Mouse (Mus musculus) limb, embryonic 13.5 days (tissue): ENCODE results near the gene Wbp1l. TPM values are rescaled to one million over a fixed set of nuclear protein-coding genes. Genes with fewer than 3 reads are reported as not detected.
A peak's percentile ranks its signal among the peaks of the same experiment; 100 is the strongest.

ENCODE experiments used
- ATAC-seq: fragments of 200-750 bp; cut with Nextera tagmentation; 2 replicates; pipeline ENCODE4 v1.8.0; 2017; ENCODE audit warnings: low read depth, moderate number of reproducible peaks, moderate TSS enrichment; ENCODE audit not compliant: low FRiP score
- H3K27ac ChIP-seq: fragments of 300-500 bp; sonication (generic); 2 replicates; pipeline ENCODE4 v1.5.1; 2015; ENCODE audit warnings: inconsistent platforms, mild to moderate bottlenecking, moderate library complexity
- H3K27me3 ChIP-seq: fragments of 300-500 bp; sonication (generic); 2 replicates; pipeline ENCODE4 v1.6.1; 2015; ENCODE audit warnings: mild to moderate bottlenecking, inconsistent platforms
- H3K36me3 ChIP-seq: fragments of 300-500 bp; sonication (generic); 2 replicates; pipeline ENCODE4 v1.6.1; 2015; ENCODE audit warnings: inconsistent platforms, mild to moderate bottlenecking, moderate library complexity
- H3K4me1 ChIP-seq: fragments of 300-500 bp; sonication (generic); 2 replicates; pipeline ENCODE4 v1.6.1; 2015; ENCODE audit warnings: inconsistent platforms
- H3K4me2 ChIP-seq: fragments of 300-500 bp; sonication (generic); replicated peaks from 2 replicates; pipeline ENCODE4 v1.6.1; 2015; ENCODE audit warnings: inconsistent platforms, mild to moderate bottlenecking, moderate library complexity
- H3K4me3 ChIP-seq: fragments of 300-500 bp; sonication (generic); 2 replicates; pipeline ENCODE4 v1.5.1; 2015; ENCODE audit warnings: moderate library complexity, mild to moderate bottlenecking, inconsistent platforms
- H3K9ac ChIP-seq: fragments of 300-500 bp; sonication (generic); 2 replicates; pipeline ENCODE4 v1.6.1; 2015; ENCODE audit warnings: mild to moderate bottlenecking, inconsistent platforms
- H3K9me3 ChIP-seq: fragments of 300-500 bp; sonication (generic); 2 replicates; pipeline ENCODE4 v1.6.1; 2016; ENCODE audit warnings: inconsistent platforms
- WGBS: fragments of 180-500 bp; shearing (Covaris S2); methylation state at CpG from one replicate; pipeline ENCODE4 v1.1.7; 2015; 5-methylcytosine and 5-hydroxymethylcytosine counted together
- polyA plus RNA-seq: library from polyadenylated mRNA; unstranded; fragments of >200 nt; fragmentation: Nextera tagmentation; extraction: Ambion mirVana; gene quantifications from 2 replicates; pipeline ENCODE4 v1.2.1, GENCODE M21; 2015

Wbp1l gene
- polyA plus RNA-seq, 1 experiment from 2014 or later: 49.9 TPM

DNA sequence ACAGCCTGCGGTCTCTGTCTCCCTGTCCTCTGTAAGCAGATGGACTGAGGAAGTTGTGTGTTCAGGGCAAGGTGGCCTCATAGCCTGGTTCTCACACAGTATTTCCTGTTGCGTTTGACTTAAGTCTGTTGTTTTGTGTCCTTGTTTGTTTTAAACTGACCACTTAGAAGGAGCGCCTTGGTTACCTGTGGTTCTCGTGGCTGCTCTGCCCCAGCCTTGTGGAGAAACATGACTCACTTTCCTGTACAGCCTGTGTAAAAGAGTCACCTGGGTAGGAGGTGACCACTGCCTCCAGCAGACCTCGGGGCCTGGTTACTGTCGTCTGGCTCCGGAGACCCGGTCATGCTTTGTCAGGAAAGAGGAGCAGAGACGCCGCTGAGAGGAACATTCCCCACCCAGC is 56.7 kb downstream of the Wbp1l start:
- Histone ChIP-seq H3K9me3 (no peaks in the 10 kb centered on the region), H3K4me1 (no peaks in the 10 kb centered on the region), H3K27me3 (no peaks in the 10 kb centered on the region), H3K36me3 (peaks cover 65% of the 10 kb centered on the region), H3K9ac (no peak overlapping the region), H3K4me3 (no peak overlapping the region), H3K4me2 (no peak overlapping the region), H3K27ac (no peak overlapping the region)
- no peak for ATAC-seq
- WGBS: 90% methylated on average over 10 of the region's 10 CpGs

DNA sequence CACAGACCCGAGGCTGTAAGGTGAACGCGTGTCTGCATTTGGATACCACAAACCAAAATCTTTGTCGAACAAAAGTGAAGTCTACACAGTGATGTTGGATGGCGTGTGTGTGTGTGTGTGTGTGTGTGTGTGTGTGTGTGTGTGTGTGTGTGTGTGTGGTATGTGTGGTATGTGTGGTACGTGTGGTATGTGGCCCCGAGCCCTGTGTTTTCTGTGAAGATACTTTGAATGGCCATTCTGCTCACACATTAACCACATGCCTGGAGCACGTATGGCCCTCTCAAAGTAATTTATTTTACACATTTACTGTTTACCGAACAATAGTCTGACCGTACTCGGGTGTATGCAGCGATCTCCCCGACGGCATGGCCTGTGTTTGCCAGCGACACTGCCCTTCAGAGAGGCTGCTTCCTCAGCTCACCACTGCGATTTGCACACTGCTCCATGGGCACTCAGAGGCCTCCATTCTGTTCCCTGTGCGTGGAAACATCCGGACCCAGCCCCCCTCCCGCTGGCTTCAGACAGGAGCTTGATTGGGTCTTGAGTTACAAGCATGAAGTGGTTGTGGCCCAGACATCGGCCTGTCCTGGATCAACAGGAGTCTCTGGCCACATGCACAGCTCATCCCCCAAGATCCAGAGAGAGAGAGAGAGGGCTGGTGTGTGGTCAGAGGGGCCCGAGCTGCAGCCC is 57.4 kb downstream of the Wbp1l start:
- no peak overlapping the region for H3K9ac ChIP-seq
- no peak overlapping the region for H3K4me3 ChIP-seq
- 90% methylated on average over 21 of the region's 21 CpGs for WGBS
- no peak for ATAC-seq
- H3K4me2 ChIP-seq: no peak overlapping the region
- H3K9me3 ChIP-seq: no peaks in the 10 kb centered on the region
- H3K27me3 ChIP-seq: no peaks in the 10 kb centered on the region
- H3K36me3 ChIP-seq: peaks cover 65% of the 10 kb centered on the region
- no peak overlapping the region for H3K27ac ChIP-seq
- H3K4me1 ChIP-seq: 0 out of 2 replicates have a peak, but pooled peaks cover 1% of the 10 kb centered on the region

DNA sequence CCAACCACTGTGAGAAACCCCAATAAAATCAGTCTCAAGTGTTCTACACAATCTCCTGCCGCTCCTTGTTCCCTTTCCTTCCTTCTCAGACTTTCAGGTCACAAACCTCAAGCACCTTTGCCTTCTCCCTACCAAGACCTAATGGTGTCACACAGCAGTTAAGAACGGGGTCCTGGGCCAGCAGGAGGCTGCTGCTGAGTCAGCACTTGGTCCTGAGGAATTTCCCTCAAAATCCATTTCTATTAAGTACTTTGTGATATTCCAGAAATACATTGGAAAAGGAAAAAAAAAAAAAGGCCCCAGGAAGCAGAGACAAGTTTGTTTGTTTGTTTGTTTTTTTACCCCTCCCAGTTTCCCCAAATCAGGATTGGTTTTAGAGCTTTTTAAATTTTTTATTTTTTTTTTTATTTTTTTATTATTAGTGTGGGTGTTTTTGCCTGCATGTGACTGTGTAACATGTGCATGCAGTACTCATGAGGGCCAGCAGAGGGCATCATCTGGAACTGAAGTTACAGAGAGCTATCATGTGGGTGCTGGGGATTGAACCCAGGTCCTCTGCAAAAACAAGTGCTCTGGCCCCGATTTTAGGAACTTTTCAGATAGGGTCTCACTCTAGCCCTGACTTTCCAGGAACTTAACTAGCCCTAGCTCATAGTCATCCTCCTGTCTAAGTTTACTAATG is 58.6 kb downstream of the Wbp1l start:
- 93% methylated on average over 3 of the region's 3 CpGs for WGBS
- Histone ChIP-seq H3K4me2 (no peak overlapping the region), H3K9me3 (no peaks in the 10 kb centered on the region), H3K27ac (no peak overlapping the region), H3K36me3 (peaks cover 57% of the 10 kb centered on the region), H3K9ac (no peak overlapping the region), H3K4me1 (0 out of 2 replicates have a peak, but pooled peaks cover 5% of the 10 kb centered on the region), H3K4me3 (no peak overlapping the region), H3K27me3 (no peaks in the 10 kb centered on the region)
- no peak for ATAC-seq

DNA sequence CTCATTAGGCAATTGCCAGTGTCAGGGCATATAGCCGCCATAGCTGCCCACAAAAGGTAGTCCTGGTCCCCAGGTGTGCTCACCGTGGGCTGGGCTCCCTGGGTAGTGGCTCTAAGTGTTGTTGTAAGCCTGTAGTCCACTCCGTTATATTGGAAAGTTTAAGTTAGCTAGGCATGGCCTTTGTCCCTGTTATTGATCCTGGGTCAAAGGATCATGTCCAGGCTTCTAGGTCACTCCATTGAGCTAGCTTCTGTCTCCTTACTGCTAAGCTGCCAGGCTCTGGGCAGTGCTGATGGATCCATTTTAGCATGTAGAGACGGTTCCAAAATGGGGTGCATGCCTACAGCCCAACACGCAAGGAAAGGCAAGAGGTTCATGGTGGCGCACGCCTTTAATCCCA is 59.5 kb downstream of the Wbp1l start:
- no peak for ATAC-seq
- Histone ChIP-seq H3K4me2 (no peak overlapping the region), H3K9me3 (no peaks in the 10 kb centered on the region), H3K4me3 (no peak overlapping the region), H3K27ac (no peak overlapping the region), H3K4me1 (0 out of 2 replicates have a peak, but pooled peaks cover 5% of the 10 kb centered on the region), H3K27me3 (no peaks in the 10 kb centered on the region), H3K9ac (no peak overlapping the region), H3K36me3 (peaks cover 50% of the 10 kb centered on the region)
- WGBS: 97% methylated on average over 7 of the region's 7 CpGs

DNA sequence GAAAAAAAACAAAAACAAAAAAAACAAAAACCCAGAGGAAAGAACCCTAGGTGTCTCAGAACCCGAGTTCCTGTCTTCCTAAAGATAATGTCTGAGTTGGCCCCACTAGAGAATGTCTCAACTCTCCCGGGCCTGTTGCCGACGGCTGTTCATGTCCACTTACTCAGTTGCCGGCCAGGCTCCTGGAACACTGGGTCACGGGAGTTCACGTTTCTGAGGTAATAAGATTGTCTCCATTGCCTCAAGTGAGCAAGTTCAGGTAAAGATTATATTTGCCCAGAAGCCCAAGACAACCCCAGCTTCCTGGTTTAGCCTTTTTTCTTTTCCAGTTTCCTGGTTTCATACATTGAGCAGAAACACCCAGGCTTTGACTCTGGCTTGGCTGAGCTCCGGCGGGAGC is 60.0 kb downstream of the Wbp1l start:
- Histone ChIP-seq H3K36me3 (peaks cover 45% of the 10 kb centered on the region), H3K4me3 (no peak overlapping the region), H3K27me3 (no peaks in the 10 kb centered on the region), H3K27ac (no peak overlapping the region), H3K4me2 (no peak overlapping the region), H3K4me1 (0 out of 2 replicates have a peak, but pooled peaks cover 5% of the 10 kb centered on the region), H3K9ac (no peak overlapping the region), H3K9me3 (no peaks in the 10 kb centered on the region)
- no peak for ATAC-seq
- 86% methylated on average over 9 of the region's 9 CpGs for WGBS

DNA sequence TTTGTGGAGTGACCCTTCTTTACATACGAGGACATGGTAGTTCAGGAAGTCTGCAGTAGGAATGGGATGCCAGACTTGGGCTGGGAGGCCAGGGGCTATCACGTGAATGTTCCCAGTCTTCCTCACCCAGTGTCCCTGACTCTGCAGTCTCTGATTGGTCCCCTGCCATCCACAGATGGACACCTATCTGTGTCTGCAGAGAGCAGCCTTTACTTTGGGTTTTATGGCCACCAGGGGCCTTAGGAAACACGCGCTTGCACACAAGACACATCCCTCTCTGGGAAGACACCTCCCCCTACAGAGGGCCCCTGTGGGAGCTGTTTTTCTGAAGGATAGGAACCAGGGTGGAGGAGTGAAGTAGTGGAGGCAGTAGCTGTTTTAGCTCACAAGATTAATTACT is 62.6 kb downstream of the Wbp1l start:
- Histone ChIP-seq H3K9ac (no peak overlapping the region), H3K27me3 (no peaks in the 10 kb centered on the region), H3K4me2 (no peak overlapping the region), H3K36me3 (peaks cover 18% of the 10 kb centered on the region), H3K27ac (no peak overlapping the region), H3K9me3 (no peaks in the 10 kb centered on the region), H3K4me3 (no peak overlapping the region), H3K4me1 (peaks cover 10% of the 10 kb centered on the region; the same call in 1 of the 2 replicates)
- ATAC-seq: 0 out of 2 replicates have a peak, but pooled peaks have one; percentile 19
- 44% methylated on average over 4 of the region's 4 CpGs for WGBS

DNA sequence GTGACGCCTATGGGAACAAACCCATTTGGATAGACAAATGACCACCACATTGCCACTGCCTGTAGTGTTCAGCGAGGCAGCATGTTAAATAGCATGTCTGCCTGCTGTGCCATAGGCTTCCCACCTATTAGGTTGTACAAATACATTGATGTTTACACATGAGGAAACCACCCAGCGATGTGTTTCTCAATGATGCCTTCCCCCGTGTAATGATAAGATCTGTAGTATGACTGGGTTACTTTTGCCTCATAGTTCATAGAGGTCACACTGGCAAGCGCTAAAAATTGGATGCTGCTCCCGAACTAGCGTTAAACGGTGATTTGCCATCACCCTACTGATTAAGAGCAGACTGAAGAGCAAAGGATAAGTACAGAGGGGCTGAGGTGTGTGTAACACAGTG is 63.3 kb downstream of the Wbp1l start:
- H3K27me3 ChIP-seq: no peaks in the 10 kb centered on the region; the same call in 1 of the 2 replicates
- no peak overlapping the region for H3K4me2 ChIP-seq
- H3K4me3 ChIP-seq: no peak overlapping the region
- ATAC-seq: no peak
- no peaks in the 10 kb centered on the region for H3K9me3 ChIP-seq
- H3K36me3 ChIP-seq: peaks cover 11% of the 10 kb centered on the region
- 89% methylated on average over 8 of the region's 8 CpGs for WGBS
- no peak overlapping the region for H3K27ac ChIP-seq
- H3K4me1 ChIP-seq: peaks cover 10% of the 10 kb centered on the region; the same call in 1 of the 2 replicates
- no peak overlapping the region for H3K9ac ChIP-seq

DNA sequence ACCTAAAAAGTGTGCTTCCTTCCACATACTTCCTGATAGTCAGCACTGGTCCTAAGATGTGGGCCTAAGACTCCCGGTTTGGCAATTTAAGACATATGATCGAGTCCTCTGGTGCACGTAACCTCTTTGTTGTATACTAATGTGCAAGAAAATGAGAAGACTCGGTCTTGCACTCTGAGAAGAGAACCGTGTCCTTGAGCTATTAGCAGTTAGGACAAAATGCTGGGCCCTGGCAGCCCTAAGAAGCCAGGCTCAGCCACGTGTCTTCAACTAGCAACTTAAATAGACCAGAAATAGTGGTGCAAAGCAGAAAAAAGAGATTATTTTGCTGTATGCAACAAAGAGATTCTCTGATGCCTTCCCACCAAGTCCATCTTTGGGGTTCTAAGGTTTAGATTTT is 63.9 kb downstream of the Wbp1l start:
- WGBS: 83% methylated on average over 6 of the region's 6 CpGs
- Histone ChIP-seq H3K4me3 (no peak overlapping the region), H3K9ac (no peak overlapping the region), H3K27me3 (no peaks in the 10 kb centered on the region; the same call in 1 of the 2 replicates), H3K27ac (no peak overlapping the region), H3K4me2 (no peak overlapping the region), H3K9me3 (no peaks in the 10 kb centered on the region), H3K4me1 (peaks cover 10% of the 10 kb centered on the region; the same call in 1 of the 2 replicates), H3K36me3 (peaks cover 6% of the 10 kb centered on the region; the same call in 1 of the 2 replicates)
- ATAC-seq: no peak

DNA sequence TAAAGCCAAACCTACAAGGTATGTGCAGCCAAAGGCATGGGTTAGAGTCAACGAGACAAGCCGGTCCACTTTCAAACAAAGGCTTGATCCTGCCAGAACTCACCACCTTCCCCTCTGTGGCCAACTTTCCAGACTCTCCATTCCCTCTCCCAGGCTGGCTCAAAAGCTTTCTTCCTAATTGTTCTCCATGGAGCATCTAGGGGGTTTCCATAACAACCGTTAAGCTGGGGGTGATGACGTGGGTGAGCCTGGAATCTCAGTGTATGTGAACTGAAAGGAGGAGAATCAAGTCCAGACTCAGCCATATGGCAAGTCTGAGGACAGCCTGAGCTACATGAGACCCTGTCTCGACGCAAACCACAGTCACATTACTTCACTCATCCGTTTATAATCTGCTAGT is 66.6 kb downstream of the Wbp1l start:
- peaks cover 10% of the 10 kb centered on the region; the same call in 1 of the 2 replicates for H3K4me1 ChIP-seq
- H3K27ac ChIP-seq: no peak overlapping the region
- H3K4me2 ChIP-seq: no peak overlapping the region
- H3K36me3 ChIP-seq: no peaks in the 10 kb centered on the region
- H3K27me3 ChIP-seq: no peaks in the 10 kb centered on the region; the same call in 1 of the 2 replicates
- no peak for ATAC-seq
- no peak overlapping the region for H3K9ac ChIP-seq
- no peak overlapping the region for H3K4me3 ChIP-seq
- no peaks in the 10 kb centered on the region for H3K9me3 ChIP-seq
- WGBS: 58% methylated on average over 7 of the region's 7 CpGs

DNA sequence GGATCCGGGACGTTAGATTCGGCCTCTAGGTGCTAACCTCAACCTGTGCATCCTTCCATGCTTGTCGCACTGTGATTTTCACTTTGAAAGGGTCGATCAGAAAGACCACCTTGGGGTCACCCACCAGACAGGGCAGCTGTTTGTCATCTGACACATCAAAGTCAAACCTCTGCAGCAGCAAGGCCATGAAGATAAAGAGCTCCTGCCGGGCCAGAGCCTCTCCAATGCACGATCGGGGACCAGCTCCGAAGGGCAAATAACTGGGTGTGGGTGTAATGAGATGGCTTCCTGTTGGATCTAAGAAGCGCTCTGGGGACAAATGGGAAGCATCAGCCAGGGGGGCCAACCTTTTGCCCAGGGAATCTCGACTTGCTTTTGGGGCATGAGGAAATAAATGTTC is 68.4 kb downstream of the Wbp1l start:
- no peak for ATAC-seq
- Histone ChIP-seq H3K4me2 (no peak overlapping the region), H3K4me1 (peaks cover 4% of the 10 kb centered on the region; the same call in 1 of the 2 replicates), H3K9me3 (no peaks in the 10 kb centered on the region), H3K27me3 (peaks cover 9% of the 10 kb centered on the region), H3K27ac (no peak overlapping the region), H3K9ac (no peak overlapping the region), H3K36me3 (no peaks in the 10 kb centered on the region), H3K4me3 (no peak overlapping the region)
- WGBS: 46% methylated on average over 11 of the region's 11 CpGs

DNA sequence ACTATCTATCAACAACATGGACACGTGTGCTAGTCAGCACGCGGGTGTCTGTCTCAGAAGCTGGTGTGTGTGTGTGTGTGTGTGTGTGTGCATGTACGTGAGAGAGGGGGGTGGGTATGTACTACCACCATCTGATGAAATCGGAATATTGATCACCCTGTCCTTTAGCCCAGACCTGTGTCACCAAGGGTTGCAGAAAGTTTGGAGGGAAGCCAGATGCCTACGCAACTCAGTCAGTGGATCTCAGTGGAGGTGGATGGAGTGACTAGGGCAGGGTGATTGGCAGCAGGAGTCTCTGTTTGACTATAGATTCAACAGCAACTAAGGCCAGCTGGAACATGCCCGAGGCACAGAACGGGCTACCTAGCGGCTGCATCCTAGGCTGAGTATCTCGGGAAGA is 69.4 kb downstream of the Wbp1l start:
- Histone ChIP-seq H3K27me3 (peaks cover 12% of the 10 kb centered on the region), H3K27ac (no peak overlapping the region), H3K9ac (no peak overlapping the region), H3K9me3 (no peaks in the 10 kb centered on the region), H3K4me1 (peaks cover 4% of the 10 kb centered on the region; the same call in 1 of the 2 replicates), H3K4me3 (no peak overlapping the region), H3K36me3 (no peaks in the 10 kb centered on the region), H3K4me2 (no peak overlapping the region)
- 88% methylated on average over 10 of the region's 10 CpGs for whole genome bisulfite sequencing
- no peak for ATAC-seq

DNA sequence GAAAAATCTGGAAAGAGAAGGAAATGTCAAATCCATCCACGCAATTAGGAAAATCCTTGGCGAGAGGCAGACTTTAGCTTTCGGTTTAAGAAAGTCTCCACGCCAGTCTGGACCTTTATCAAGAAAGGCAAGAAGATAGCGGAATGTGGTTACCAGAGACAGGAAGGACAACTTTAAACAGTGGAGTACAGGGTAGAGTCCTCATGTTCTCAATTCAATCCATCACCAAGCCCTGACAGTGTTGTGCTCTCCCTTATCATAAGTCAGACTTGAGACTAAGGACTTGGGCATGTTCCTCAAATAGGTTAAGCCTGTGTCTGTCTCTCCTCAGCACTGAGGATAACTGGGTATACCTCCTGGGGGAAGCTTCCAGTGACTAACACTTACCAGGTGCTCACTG is 70.9 kb downstream of the Wbp1l start:
- H3K27ac ChIP-seq: no peak overlapping the region
- 89% methylated on average over 5 of the region's 5 CpGs for WGBS
- no peak overlapping the region for H3K4me2 ChIP-seq
- peaks cover 12% of the 10 kb centered on the region for H3K27me3 ChIP-seq
- H3K9me3 ChIP-seq: no peaks in the 10 kb centered on the region
- H3K4me3 ChIP-seq: no peak overlapping the region
- ATAC-seq: no peak
- no peak overlapping the region for H3K9ac ChIP-seq
- H3K4me1 ChIP-seq: peaks cover 4% of the 10 kb centered on the region; the same call in 1 of the 2 replicates
- H3K36me3 ChIP-seq: no peaks in the 10 kb centered on the region
